Mouse (Mus musculus) left cerebral cortex, postnatal 10 days (tissue): Measurements from ENCODE around the gene N4bp2l2. TPM values are rescaled to one million over a fixed set of nuclear protein-coding genes. Genes with fewer than 3 reads are reported as not detected.
"Not testable (repeated sequence)": the region's sequence is repeated elsewhere in the genome, so short reads cannot be mapped to it uniquely, and the experiment has no call there.

Source experiments
- DNase-seq, 2 experiments: peaks; one replicate each; pipeline ENCODE4 v3.0.0; 2021 to 2022; ENCODE audit warnings: low spot score in 2 of 2, mixed read lengths in 1 of 2; ENCODE audit errors: extremely low spot score in 1 of 2
- intact Hi-C: fragments of 180-260 bp; cut with DNase I; formaldehyde crosslinking; loops from one replicate; pipeline ENCODE4 v1.15.1; 2025
- total RNA-seq, 2 experiments: library from RNA; stranded (reverse); gene quantifications; 2 replicates each; pipeline ENCODE4 v1.2.3; 2021

Gene N4bp2l2
- total RNA-seq, 2 experiments from 2014 or later: 66.3 to 67.8 TPM

DNA sequence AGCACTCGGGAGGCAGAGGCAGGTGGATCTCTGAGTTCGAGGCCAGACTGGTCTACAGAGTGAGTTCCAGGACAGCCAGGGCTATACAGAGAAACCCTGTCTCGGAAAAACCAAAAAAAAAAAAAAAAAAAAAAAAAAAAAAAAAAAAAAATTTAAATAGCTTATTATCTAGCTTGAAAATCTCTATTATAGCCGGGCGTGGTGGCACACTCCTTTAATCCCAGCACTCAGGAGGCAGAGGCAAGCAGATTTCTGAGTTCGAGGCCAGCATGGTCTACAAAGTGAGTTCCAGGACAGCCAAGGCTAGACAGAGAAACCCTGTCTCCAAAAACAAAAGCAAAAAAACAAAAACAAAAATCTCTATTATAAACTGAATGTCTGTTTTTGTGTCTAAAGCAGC is 6.6 kb downstream of the N4bp2l2 start:
- DNase-seq, intact Hi-C loops: not testable (repeated sequence)

DNA sequence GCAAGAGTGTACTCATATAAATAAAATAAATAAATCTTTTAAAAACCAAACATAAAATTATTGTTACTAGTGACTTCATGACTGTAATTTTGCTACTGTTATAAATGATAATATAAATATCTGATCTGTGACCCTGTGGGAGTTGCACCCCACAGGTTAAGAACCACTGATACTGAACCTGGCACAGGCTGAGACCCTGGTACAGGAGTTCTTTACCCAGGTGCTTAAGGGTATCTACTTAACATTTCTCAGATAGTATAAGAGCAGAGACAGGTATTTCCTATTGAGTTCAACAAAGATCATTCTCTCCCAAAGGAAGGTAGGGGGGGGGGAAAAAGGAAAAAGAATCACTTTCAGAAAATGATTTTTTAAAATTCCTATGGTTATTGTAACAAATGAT is 11.4 kb downstream of the N4bp2l2 start:
- no peak for DNase-seq
- intact Hi-C loops: no loop called here

DNA sequence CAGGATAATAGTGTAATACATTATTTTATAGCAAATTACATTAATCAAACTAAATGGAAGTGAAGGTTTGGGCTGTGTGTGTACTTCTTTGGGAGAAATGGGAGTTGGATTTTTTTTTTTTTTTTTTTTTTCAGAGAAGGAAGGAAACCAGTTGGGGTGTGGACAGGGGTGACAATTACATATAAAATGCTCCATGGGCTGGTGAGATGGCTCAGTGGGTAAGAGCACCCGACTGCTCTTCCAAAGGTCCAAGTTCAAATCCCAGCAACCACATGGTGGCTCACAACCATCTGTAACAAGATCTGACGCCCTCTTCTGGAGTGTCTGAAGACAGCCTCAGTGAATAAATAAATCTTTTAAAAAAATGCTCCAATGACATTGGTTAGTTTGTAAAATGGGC is 13.4 kb downstream of the N4bp2l2 start:
- intact Hi-C loops: no loop called here
- DNase-seq: no peak

DNA sequence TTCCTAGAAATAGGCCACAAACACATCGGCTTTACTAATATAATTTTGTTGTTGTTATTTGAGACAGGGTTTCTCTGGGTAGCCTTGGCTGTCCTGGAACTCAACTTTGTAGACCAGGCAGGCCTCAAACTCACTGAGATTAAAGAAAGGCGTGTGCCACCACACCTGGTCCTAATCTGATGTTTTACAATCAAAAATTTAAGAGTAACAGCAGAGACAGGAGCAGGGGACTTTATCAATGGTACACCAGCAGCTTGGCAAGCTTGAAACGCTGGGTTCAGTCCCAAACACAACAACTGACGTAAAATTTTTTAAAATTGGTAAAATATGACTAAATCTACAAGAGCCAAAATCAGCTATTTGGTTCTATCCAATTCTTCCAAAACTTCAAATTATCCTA is 21.1 kb downstream of the N4bp2l2 start:
- DNase-seq: no peak
- intact Hi-C loops: no loop called here

DNA sequence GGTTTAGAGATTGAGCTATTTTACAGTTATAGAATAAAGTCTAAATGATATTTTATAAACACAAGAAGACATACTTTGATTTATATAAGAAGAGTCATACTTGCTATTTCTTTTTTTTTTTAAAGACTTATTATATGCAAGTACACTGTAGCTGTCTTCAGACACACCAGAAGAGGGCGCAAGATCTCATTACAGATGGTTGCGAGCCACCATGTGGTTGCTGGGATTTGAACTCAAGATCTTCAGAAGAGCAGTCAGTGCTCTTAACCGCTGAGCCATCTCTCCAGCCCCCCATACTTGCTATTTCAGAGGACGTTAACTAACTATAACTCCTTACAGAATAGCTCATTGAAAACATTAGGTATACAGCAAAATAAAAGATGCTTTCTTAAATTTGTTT is 22.6 kb downstream of the N4bp2l2 start:
- intact Hi-C loops, DNase-seq: not testable (repeated sequence)

DNA sequence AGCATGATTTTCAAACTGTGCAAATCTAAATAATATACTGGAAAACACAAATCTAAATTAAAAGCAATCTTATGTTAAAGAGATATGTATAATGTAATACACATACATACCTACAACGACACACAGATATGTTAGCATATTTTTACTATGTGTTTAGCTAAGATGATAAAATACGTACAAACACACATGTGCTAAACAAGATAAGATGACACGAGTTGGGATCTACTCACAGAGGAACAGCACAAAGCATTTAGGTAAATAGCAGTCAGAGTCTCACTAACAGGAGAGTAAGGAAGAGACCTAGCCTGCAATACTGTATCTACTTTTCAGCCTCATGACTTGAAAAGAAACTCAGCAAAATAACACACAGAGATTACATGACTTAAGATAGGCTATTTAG is 24.5 kb downstream of the N4bp2l2 start:
- DNase-seq: no peak
- intact Hi-C loops: no loop called here

DNA sequence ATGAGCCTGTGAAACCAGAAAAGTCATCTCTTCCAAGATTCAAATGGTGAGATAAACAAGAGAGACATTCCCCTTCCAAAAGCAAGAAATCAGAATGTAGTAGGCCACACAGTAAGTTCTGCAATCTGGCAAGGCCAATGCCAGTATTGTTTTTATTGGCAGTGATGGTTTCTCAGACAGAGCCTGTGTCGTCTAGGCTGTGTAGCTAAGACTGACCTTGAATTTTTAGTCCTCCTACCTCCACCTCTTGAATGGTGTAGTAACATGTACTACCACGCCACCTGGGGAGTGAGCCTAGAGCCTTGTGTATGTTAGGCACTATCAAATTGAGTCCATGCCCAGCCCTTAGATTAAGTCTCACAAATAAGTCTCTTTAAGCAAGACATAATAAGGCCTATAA is 36.3 kb downstream of the N4bp2l2 start:
- DNase-seq: no peak
- intact Hi-C loops: no loop called here

DNA sequence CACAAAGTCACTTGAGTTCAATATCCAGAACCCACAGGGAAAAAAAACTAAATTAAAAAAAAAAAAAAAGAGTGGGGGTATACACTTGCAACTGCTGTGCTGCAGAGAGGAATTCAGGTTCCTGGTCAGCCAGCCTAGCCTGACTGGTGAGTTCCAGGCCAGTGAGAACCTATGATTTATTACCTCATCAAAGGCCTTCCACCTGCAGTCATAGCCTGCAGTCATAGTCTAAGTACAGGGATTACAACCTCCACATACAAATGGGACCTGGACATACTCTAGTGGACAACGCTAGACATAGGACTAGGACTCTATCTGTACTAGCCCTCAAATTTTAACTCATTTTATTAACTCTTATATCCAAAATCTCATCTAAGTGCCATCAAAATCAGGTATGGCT is 36.7 kb downstream of the N4bp2l2 start:
- intact Hi-C loops: no loop called here
- no peak for DNase-seq

DNA sequence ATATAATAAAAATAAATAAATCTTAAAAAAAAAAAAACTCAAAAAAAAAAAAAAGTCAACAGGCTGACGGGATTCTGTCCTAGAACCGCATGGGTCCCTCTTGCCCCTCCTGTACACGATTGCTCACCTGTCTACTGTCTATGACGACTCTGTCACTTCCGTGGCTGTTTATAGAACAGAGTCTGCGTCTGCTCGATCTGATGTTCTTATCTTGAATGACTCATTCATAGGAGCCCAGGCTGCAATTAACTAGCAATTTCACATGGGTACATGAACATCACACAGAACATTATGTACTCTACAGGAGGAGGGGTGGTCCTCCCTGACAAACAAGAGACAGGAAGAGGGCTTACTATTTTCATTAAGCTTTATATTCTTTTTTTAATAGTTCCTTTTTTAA is 40.5 kb downstream of the N4bp2l2 start:
- DNase-seq: no peak
- intact Hi-C loops: no loop called here

DNA sequence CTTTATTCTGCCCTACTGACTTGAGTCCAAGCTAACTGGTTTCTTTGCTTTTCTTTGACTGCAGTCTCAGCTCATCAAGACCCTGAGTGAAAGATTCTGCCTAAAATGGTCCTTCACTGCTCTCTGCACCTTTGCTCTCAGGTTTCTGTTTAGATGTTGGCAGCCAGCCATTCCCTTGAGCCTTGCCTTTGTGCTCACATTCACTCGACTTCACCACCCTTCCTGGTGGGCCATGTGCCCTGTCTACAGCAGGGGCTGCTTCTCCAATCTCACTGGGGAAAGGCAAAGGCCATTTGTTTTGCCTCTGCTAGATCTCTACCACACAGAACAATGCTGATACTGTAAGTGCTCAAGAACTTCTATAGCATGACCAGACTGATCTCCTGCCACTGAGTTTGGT is 43.2 kb downstream of the N4bp2l2 start:
- intact Hi-C loops: no loop called here
- DNase-seq: no peak

DNA sequence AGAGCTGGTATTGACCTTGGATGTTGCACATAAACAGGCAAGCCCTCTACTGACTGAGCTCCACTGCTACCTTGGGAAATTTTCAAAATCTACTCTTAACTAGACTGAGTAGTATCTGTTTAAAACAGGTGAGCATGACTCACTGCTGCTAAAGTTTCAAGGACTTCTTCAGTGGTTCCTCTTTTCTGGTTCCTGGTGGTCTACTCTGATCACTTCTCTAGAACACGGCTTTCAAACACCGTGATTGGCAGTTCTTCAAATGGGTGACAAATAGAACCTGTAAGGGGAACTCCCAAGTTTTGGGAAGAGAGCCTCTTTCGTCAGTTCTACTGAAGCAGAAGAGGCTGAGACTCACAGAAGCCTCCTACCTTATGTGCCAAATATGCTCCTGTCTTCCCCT is 44.4 kb downstream of the N4bp2l2 start:
- DNase-seq: no peak
- intact Hi-C loops: no loop called here

DNA sequence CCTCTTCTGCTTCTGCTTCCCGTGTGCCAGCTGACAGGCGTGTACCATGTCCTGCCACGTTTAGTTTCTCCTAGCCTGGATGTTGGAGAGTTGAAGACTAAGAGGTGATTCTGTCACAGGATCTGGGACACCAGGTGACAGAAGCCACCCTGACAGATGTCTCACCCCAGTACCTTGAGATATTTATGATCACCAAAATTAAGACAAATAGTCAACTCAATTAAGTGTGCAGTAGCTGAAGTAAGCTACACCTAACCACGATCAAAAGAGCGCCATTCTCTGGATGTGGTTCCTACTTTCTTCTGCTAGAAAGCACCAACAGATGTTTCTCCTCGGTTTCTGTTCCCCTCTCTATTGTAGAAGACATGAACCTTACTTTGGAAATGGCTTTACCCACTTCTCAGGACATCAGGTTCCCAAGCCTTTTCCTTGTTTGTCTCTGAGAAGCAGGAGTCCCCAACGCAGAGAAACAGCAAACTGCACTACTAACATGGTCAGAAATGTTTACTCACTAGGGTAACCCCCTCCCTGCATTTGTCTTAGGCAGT is 45.3 kb downstream of the N4bp2l2 start:
- DNase-seq: no peak
- intact Hi-C loops: no loop called here

DNA sequence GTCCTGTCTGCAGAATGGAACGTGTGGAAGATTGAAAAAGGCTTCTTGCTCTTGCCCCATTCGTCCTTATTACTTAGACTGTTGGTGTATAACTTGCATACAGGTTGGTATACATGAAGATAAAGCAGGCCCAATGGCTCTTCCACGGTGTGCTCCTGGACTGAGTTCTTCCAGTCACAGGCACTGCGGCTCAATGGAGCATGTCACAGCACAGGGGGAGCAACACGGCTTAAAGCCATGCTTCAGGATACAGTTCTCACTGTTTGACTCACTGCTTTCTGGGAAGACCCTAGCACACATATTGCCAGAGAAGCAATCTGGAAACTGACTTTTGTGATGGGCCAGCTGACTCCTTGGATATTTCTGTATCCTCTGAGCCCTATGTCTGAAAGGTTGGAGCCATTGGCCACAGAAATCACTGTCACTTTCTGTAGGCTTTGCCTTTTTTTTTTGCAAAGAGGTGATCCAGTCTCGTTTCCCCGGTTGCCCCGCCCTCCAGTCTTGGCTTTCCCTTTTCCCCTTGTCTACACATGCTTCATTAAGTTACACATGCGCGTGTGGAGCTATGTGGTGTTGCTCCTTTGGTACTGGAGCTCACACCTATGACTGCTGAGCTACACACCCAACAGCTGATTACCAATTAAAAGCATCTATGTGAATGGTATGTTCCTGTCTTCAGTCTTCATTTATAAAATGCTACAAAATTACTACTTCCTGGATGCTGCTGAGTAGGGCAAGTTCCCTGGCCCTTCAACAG is 47.2 kb downstream of the N4bp2l2 start:
- intact Hi-C loops: no loop called here
- no peak for DNase-seq

DNA sequence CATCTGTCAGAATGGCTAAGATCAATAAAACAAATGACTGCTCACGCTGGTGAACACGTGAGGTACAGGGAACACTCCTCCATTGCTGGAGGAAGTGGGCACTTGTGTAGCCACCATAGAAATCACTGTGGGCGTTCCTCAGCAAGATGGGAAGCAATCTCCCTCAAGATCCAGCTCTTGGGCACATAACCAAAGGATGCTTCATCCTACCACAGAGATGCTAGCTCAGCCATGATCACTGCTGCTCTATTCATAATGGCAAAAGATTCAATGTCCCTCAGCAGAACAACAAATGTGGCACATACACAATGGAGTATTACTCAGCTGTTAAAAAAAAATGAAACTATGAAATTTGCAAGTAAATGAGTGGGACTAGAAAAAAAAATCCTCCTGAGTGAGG is 49.3 kb downstream of the N4bp2l2 start:
- intact Hi-C loops: no loop called here
- DNase-seq: no peak

DNA sequence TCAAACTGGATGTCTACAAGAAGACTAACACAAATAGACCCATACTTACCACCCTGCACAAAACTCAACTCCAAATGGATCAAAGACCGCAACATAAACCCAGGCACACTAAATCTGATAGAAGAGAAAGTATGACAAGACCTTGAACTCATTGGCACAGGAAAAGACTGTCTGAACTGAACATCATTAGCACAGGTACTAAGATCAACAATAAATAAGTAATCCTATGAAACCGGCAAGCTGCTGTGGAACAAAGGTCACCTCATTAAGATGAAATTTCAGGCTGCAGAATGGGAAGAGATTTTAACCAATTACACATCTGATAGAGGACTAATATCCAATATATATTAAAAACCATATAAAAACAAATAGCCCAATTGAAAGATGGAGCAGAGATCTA is 49.8 kb downstream of the N4bp2l2 start:
- no peak for DNase-seq
- intact Hi-C loops: no loop called here

DNA sequence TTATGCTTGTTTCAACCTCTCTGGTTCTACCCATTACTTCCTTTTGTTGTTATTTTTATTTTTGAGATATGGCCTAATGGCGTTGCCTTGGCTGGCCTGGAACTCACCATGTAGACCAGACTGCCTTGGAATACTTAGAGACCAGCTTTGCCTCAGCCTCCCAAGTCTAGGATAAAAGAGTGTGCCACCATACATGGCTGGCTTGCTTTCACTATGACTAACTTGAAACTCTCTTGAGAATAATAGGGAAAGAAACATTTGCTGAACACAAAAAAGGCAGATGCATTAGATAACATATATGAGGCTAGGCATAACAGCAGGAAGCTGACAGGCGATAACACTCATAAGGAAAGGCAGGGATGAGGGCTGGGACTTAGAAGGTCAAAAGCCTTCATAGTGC is 51.9 kb downstream of the N4bp2l2 start:
- intact Hi-C loops: no loop called here
- DNase-seq: no peak

DNA sequence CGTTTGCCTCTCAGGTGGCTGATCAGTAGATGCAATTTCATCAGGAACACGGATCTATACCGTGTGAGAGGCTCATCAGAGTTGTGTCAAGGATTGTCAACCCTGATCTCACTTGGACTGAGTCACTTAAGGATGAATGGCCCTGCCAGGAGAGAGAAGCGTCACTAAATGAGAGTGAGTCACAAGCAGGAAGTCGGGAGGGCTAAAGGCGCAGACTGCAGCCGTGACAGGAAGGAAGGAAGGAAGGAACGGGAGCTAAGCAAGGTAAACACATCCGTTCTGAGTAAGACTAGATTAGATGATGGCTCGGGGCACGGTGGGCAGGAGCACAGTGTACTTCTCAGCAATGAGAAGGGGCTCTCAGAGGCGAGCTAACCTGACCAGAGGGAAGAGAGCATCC is 54.3 kb downstream of the N4bp2l2 start:
- no peak for DNase-seq

DNA sequence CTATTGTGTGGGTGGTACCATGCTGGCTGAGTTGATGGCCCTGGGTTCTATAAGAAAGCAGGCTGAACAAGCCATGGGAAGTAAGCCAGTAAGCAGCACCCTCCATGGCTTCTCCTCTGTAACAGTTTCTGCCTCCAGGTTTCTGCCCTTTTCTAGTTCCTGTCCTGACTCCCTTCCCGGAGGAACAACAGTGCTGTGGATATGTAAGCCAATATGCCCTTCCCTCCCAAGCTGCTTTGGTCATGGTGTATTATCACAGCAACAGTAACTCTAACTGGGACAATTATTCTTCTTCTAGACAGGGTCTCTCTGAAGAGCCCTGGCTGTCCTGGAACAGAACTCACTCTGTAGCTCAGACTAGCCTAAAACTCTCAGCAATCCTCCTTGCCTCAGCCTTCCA is 54.8 kb downstream of the N4bp2l2 start:
- intact Hi-C loops: no loop called here

More for the DNA sequence above, 54.3 kb downstream of the N4bp2l2 start:
- intact Hi-C loops: no loop called here

DNA sequence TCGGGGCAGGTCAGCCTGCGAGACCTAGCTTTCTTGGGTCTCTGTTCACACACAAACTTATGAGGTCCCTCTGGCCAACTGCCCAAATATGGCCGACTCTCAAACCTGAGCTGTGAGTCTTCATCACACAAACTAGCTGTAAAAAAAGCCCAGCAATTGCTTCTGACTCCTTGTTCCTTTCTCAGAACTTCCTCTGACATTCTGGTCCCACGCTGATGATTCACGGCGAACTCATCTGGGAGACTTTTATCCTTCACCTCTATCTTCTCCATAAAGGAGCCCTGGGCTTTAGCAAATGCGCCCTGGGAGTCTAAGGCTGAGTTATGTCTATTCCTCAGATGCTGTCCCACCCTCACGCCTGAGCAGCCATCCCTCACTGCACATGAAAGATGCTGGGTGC is 58.4 kb downstream of the N4bp2l2 start:
- no peak for DNase-seq
- intact Hi-C loops: no loop called here

More for the DNA sequence above, 54.8 kb downstream of the N4bp2l2 start:
- DNase-seq: no peak

DNA sequence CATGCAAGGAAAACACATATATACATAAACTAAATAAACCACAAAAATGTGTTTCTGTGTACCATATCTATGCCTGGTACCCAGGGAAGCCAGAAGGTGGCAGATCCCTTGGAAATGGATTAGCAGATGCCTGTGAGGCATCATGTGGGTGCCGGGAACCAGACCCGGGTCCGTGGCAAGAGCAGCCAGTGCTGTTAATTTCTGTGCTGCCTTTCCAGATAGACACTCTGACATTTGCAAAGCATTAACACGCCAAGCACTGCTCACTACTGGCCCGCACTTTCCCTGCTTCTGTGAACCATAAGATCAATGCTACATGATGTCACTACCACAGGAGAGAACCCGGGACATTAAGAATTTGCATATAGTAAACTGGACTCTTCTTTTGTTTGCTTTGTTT is 59.9 kb downstream of the N4bp2l2 start:
- intact Hi-C loops: no loop called here
- DNase-seq: no peak
